Mouse (Mus musculus) lung, embryonic 15.5 days (tissue): ENCODE data around the gene Fam83e. TPM values are rescaled to one million over a fixed set of nuclear protein-coding genes. Genes with fewer than 3 reads are reported as not detected.
A peak's percentile ranks its signal among the peaks of the same experiment; 100 is the strongest.

Experiments used
- ATAC-seq: fragments of 200-750 bp; cut with Nextera tagmentation; 2 replicates; pipeline ENCODE4 v1.8.0; 2017; ENCODE audit warnings: moderate number of reproducible peaks, borderline replicate concordance; ENCODE audit not compliant: low FRiP score, low TSS enrichment; ENCODE audit errors: extremely low read depth
- H3K27ac ChIP-seq: fragments of 300-500 bp; sonication (generic); 2 replicates; pipeline ENCODE4 v1.5.1; 2015; ENCODE audit warnings: moderate library complexity, mild to moderate bottlenecking, inconsistent platforms
- H3K27me3 ChIP-seq: fragments of 300-500 bp; sonication (generic); 2 replicates; pipeline ENCODE4 v1.6.1; 2015; ENCODE audit warnings: inconsistent platforms
- H3K36me3 ChIP-seq: fragments of 300-500 bp; sonication (generic); 2 replicates; pipeline ENCODE4 v1.6.1; 2015; ENCODE audit warnings: inconsistent platforms
- H3K4me1 ChIP-seq: fragments of 300-500 bp; sonication (generic); 2 replicates; pipeline ENCODE4 v1.6.1; 2015; ENCODE audit warnings: inconsistent platforms
- H3K4me2 ChIP-seq: fragments of 300-500 bp; sonication (generic); 2 replicates; pipeline ENCODE4 v1.6.1; 2015; ENCODE audit warnings: inconsistent platforms, mild to moderate bottlenecking, moderate library complexity
- H3K4me3 ChIP-seq: fragments of 300-500 bp; sonication (generic); 2 replicates; pipeline ENCODE4 v1.5.1; 2015; ENCODE audit warnings: mild to moderate bottlenecking, inconsistent platforms
- H3K9ac ChIP-seq: fragments of 300-500 bp; sonication (generic); 2 replicates; pipeline ENCODE4 v1.6.1; 2015; ENCODE audit warnings: inconsistent platforms
- H3K9me3 ChIP-seq: fragments of 300-500 bp; sonication (generic); 2 replicates; pipeline ENCODE4 v1.6.1; 2016; ENCODE audit warnings: inconsistent platforms
- WGBS: fragments of 180-500 bp; shearing (Covaris S2); methylation state at CpG from one replicate; pipeline ENCODE4 v1.1.7; 2015; 5-methylcytosine and 5-hydroxymethylcytosine counted together
- polyA plus RNA-seq: library from polyadenylated mRNA; unstranded; fragments of >200 nt; fragmentation: Nextera tagmentation; extraction: Ambion mirVana; gene quantifications from 2 replicates; pipeline ENCODE4 v1.2.1, GENCODE M21; 2015

Gene Fam83e
- polyA plus RNA-seq, 1 experiment from 2014 or later = 1.5 TPM

- H3K4me2 ChIP-seq = no peak overlapping the region
- no peaks in the 10 kb centered on the region for H3K9me3 ChIP-seq
- no peaks in the 10 kb centered on the region for H3K36me3 ChIP-seq
- H3K27me3 ChIP-seq = no peaks in the 10 kb centered on the region
- no peak overlapping the region for H3K9ac ChIP-seq
- H3K27ac ChIP-seq = no peak overlapping the region
- H3K4me3 ChIP-seq = no peak overlapping the region
- peaks cover 7% of the 10 kb centered on the region; the same call in 1 of the 2 replicates for H3K4me1 ChIP-seq
- 51% methylated on average over 11 of the region's 11 CpGs for WGBS
- no peak for ATAC-seq
These were observed 31.2 kb upstream of the Fam83e start for GRCm38 (mm10) chr7:45689800-45690199.

GRCm38 (mm10) chr7:45692364-45692763 is 28.6 kb upstream of the Fam83e start:
- no peaks in the 10 kb centered on the region for H3K4me1 ChIP-seq
- no peaks in the 10 kb centered on the region for H3K27me3 ChIP-seq
- H3K27ac ChIP-seq = no peak overlapping the region
- no peak overlapping the region for H3K4me3 ChIP-seq
- WGBS = 79% methylated on average over 2 of the region's 2 CpGs
- H3K36me3 ChIP-seq = no peaks in the 10 kb centered on the region
- no peaks in the 10 kb centered on the region for H3K9me3 ChIP-seq
- no peak overlapping the region for H3K9ac ChIP-seq
- no peak overlapping the region for H3K4me2 ChIP-seq
- no peak for ATAC-seq

GRCm38 (mm10) chr7:45693921-45694591 is 27.0 kb upstream of the Fam83e start, which contains the start of gene Sec1:
Gene Sec1, minus strand, starts transcription at chr7:45694402.
- Histone ChIP-seq H3K9me3 (no peaks in the 10 kb centered on the region), H3K27me3 (peaks cover 9% of the 10 kb centered on the region), H3K4me1 (no peaks in the 10 kb centered on the region), H3K4me3 (no peak within 1 kb of the TSS), H3K9ac (no peak within 1 kb of the TSS), H3K4me2 (no peak within 1 kb of the TSS), H3K27ac (no peak within 1 kb of the TSS), H3K36me3 (no peaks in the 10 kb centered on the region)
- WGBS = 88% methylated on average over 50 of the region's 50 CpGs
- peak; percentile 20; the same call in 1 of the 2 replicates for ATAC-seq

GRCm38 (mm10) chr7:45695098-45695497 is 25.9 kb upstream of the Fam83e start:
- Histone ChIP-seq H3K27me3 (peaks cover 19% of the 10 kb centered on the region), H3K36me3 (no peaks in the 10 kb centered on the region), H3K27ac (no peak overlapping the region), H3K4me3 (no peak overlapping the region), H3K4me1 (peaks cover 4% of the 10 kb centered on the region), H3K9ac (no peak overlapping the region), H3K9me3 (no peaks in the 10 kb centered on the region), H3K4me2 (no peak overlapping the region)
- WGBS = 18% methylated on average over 6 of the region's 6 CpGs
- no peak for ATAC-seq

- Histone ChIP-seq H3K9ac (no peak overlapping the region), H3K27ac (no peak overlapping the region), H3K4me1 (peaks cover 13% of the 10 kb centered on the region), H3K36me3 (no peaks in the 10 kb centered on the region), H3K4me3 (no peak overlapping the region), H3K4me2 (no peak overlapping the region), H3K9me3 (no peaks in the 10 kb centered on the region), H3K27me3 (peaks cover 33% of the 10 kb centered on the region)
- WGBS = 81% methylated on average over 7 of the region's 7 CpGs
- no peak for ATAC-seq
These were observed 23.1 kb upstream of the Fam83e start for GRCm38 (mm10) chr7:45697894-45698293.

- peak within 1 kb of the TSS; percentile 36 for H3K9ac ChIP-seq
- H3K9me3 ChIP-seq = no peaks in the 10 kb centered on the region
- 2% methylated on average over 36 of the region's 36 CpGs for WGBS
- H3K27me3 ChIP-seq = peaks cover 33% of the 10 kb centered on the region
- H3K36me3 ChIP-seq = no peaks in the 10 kb centered on the region
- peaks cover 24% of the 10 kb centered on the region for H3K4me1 ChIP-seq
- no peak within 1 kb of the TSS for H3K27ac ChIP-seq
- H3K4me2 ChIP-seq = peak within 1 kb of the TSS; percentile 72
- peak within 1 kb of the TSS; percentile 34 for H3K4me3 ChIP-seq
- no peak for ATAC-seq
These were observed 21.4 kb upstream of the Fam83e start, which contains the start of gene Car11 for GRCm38 (mm10) chr7:45699523-45700141. Gene Car11, plus strand, starts transcription at chr7:45699843.

- ATAC-seq = peak; percentile 13; the same call in 1 of the 2 replicates
- Histone ChIP-seq H3K9ac (peak overlapping the region; percentile 36), H3K9me3 (no peaks in the 10 kb centered on the region), H3K4me3 (peak overlapping the region; percentile 34), H3K27ac (no peak overlapping the region), H3K36me3 (no peaks in the 10 kb centered on the region), H3K27me3 (peaks cover 33% of the 10 kb centered on the region), H3K4me1 (peaks cover 28% of the 10 kb centered on the region), H3K4me2 (peak overlapping the region; percentile 72)
- WGBS = 1% methylated on average over 20 of the region's 20 CpGs
These were observed 20.6 kb upstream of the Fam83e start for GRCm38 (mm10) chr7:45700301-45701015.

GRCm38 (mm10) chr7:45701072-45701471 is 19.9 kb upstream of the Fam83e start:
- H3K36me3 ChIP-seq = no peaks in the 10 kb centered on the region
- peaks cover 33% of the 10 kb centered on the region for H3K27me3 ChIP-seq
- no peak overlapping the region for H3K9ac ChIP-seq
- H3K27ac ChIP-seq = no peak overlapping the region
- no peaks in the 10 kb centered on the region for H3K9me3 ChIP-seq
- ATAC-seq = no peak
- 34% methylated on average over 11 of the region's 11 CpGs for WGBS
- no peak overlapping the region for H3K4me3 ChIP-seq
- H3K4me1 ChIP-seq = peaks cover 34% of the 10 kb centered on the region
- peak overlapping the region; percentile 72 for H3K4me2 ChIP-seq

GRCm38 (mm10) chr7:45701607-45702006 is 19.4 kb upstream of the Fam83e start:
- H3K27ac ChIP-seq = no peak overlapping the region

GRCm38 (mm10) chr7:45702316-45702715 is 18.7 kb upstream of the Fam83e start:
- peaks cover 45% of the 10 kb centered on the region for H3K4me1 ChIP-seq
- no peak overlapping the region for H3K4me3 ChIP-seq
- H3K9ac ChIP-seq = no peak overlapping the region
- no peak overlapping the region for H3K4me2 ChIP-seq
- no peak overlapping the region for H3K27ac ChIP-seq
- no peak for ATAC-seq
- no peaks in the 10 kb centered on the region for H3K9me3 ChIP-seq
- no peaks in the 10 kb centered on the region for H3K36me3 ChIP-seq
- peaks cover 33% of the 10 kb centered on the region for H3K27me3 ChIP-seq
- WGBS = 89% methylated on average over 11 of the region's 11 CpGs

More at GRCm38 (mm10) chr7:45701607-45702006, 19.4 kb upstream of the Fam83e start:
- no peak for ATAC-seq
- Histone ChIP-seq H3K4me2 (no peak overlapping the region), H3K9ac (no peak overlapping the region), H3K27me3 (peaks cover 33% of the 10 kb centered on the region), H3K9me3 (no peaks in the 10 kb centered on the region), H3K4me1 (peaks cover 39% of the 10 kb centered on the region), H3K4me3 (no peak overlapping the region), H3K36me3 (no peaks in the 10 kb centered on the region)
- WGBS = 83% methylated on average over 11 of the region's 11 CpGs

GRCm38 (mm10) chr7:45702809-45703520 is 18.0 kb upstream of the Fam83e start:
- no peak overlapping the region for H3K27ac ChIP-seq
- no peaks in the 10 kb centered on the region for H3K36me3 ChIP-seq
- H3K4me2 ChIP-seq = peak overlapping the region; percentile 98; the same call in 1 of the 2 replicates
- H3K9ac ChIP-seq = no peak overlapping the region
- H3K4me3 ChIP-seq = no peak overlapping the region
- H3K4me1 ChIP-seq = peaks cover 52% of the 10 kb centered on the region
- ATAC-seq = no peak
- WGBS = 85% methylated on average over 17 of the region's 17 CpGs
- no peaks in the 10 kb centered on the region for H3K9me3 ChIP-seq
- H3K27me3 ChIP-seq = peaks cover 33% of the 10 kb centered on the region
